Mouse (Mus musculus): Measurements from ENCODE around the gene Arhgap10. TPM values are rescaled to one million over a fixed set of nuclear protein-coding genes. Genes with fewer than 3 reads are reported as not detected.

The Arhgap10 gene
- total RNA-seq, 4 experiments from 2014 or later = 38.4 to 43.4 (median 41.2) TPM

- DNase-seq (ENCODE audit: low spot score in 2 of 2) = no peak
Measured at GRCm38 (mm10) chr8:77410394-77410793, 107.4 kb downstream of the Arhgap10 start.

GRCm38 (mm10) chr8:77408527-77409215, 109.1 kb downstream of the Arhgap10 start:
- DNase-seq (ENCODE audit: low spot score in 2 of 2) = no peak

- DNase-seq (ENCODE audit: low spot score in 2 of 2) = no peak
Measured at GRCm38 (mm10) chr8:77406846-77407245, 110.9 kb downstream of the Arhgap10 start.

GRCm38 (mm10) chr8:77406444-77406843, 111.3 kb downstream of the Arhgap10 start:
- no peak for DNase-seq (ENCODE audit: low spot score in 2 of 2)

GRCm38 (mm10) chr8:77404017-77404416, 113.7 kb downstream of the Arhgap10 start:
- DNase-seq (ENCODE audit: low spot score in 2 of 2) = no peak

- DNase-seq (ENCODE audit: low spot score in 2 of 2) = no peak
Measured at GRCm38 (mm10) chr8:77401934-77402333, 115.8 kb downstream of the Arhgap10 start.

GRCm38 (mm10) chr8:77401140-77401539, 116.6 kb downstream of the Arhgap10 start:
- DNase-seq (ENCODE audit: low spot score in 2 of 2) = no peak

- DNase-seq (ENCODE audit: low spot score in 2 of 2) = no peak
Measured at GRCm38 (mm10) chr8:77384080-77384479, 133.7 kb downstream of the Arhgap10 start.

- no peak for DNase-seq (ENCODE audit: low spot score in 2 of 2)
Measured at GRCm38 (mm10) chr8:77383671-77384070, 134.1 kb downstream of the Arhgap10 start.

- DNase-seq (ENCODE audit: low spot score in 2 of 2) = no peak
Measured at GRCm38 (mm10) chr8:77380844-77381243, 136.9 kb downstream of the Arhgap10 start.

GRCm38 (mm10) chr8:77379300-77379699, 138.5 kb downstream of the Arhgap10 start:
- DNase-seq (ENCODE audit: low spot score in 2 of 2) = no peak

GRCm38 (mm10) chr8:77376451-77376853, 141.3 kb downstream of the Arhgap10 start:
- DNase-seq (ENCODE audit: low spot score in 2 of 2) = no peak

GRCm38 (mm10) chr8:77375999-77376398, 141.8 kb downstream of the Arhgap10 start:
- DNase-seq (ENCODE audit: low spot score in 2 of 2) = no peak

GRCm38 (mm10) chr8:77371006-77371405, 146.7 kb downstream of the Arhgap10 start:
- no peak for DNase-seq (ENCODE audit: low spot score in 2 of 2)

GRCm38 (mm10) chr8:77370308-77370707, 147.4 kb downstream of the Arhgap10 start:
- DNase-seq (ENCODE audit: low spot score in 2 of 2) = no peak

- DNase-seq (ENCODE audit: low spot score in 2 of 2) = no peak
Measured at GRCm38 (mm10) chr8:77369671-77370070, 148.1 kb downstream of the Arhgap10 start.

GRCm38 (mm10) chr8:77367091-77367490, 150.7 kb downstream of the Arhgap10 start:
- no peak for DNase-seq (ENCODE audit: low spot score in 2 of 2)

GRCm38 (mm10) chr8:77366446-77366845, 151.3 kb downstream of the Arhgap10 start:
- DNase-seq (ENCODE audit: low spot score in 2 of 2) = no peak

- DNase-seq (ENCODE audit: low spot score in 2 of 2) = no peak
Measured at GRCm38 (mm10) chr8:77365990-77366389, 151.8 kb downstream of the Arhgap10 start.

- DNase-seq (ENCODE audit: low spot score in 2 of 2) = no peak
Measured at GRCm38 (mm10) chr8:77364472-77364871, 153.3 kb downstream of the Arhgap10 start.

- DNase-seq (ENCODE audit: low spot score in 2 of 2) = no peak
Measured at GRCm38 (mm10) chr8:77360853-77361252, 156.9 kb downstream of the Arhgap10 start.

GRCm38 (mm10) chr8:77360423-77360822, 157.3 kb downstream of the Arhgap10 start:
- DNase-seq (ENCODE audit: low spot score in 2 of 2) = no peak

GRCm38 (mm10) chr8:77357126-77357525, 160.6 kb downstream of the Arhgap10 start:
- DNase-seq (ENCODE audit: low spot score in 2 of 2) = no peak

- DNase-seq (ENCODE audit: low spot score in 2 of 2) = no peak
Measured at GRCm38 (mm10) chr8:77355344-77355743, 162.4 kb downstream of the Arhgap10 start.
